Mouse (Mus musculus): ENCODE measurements around the gene Cpeb3. TPM values are rescaled to one million over a fixed set of nuclear protein-coding genes. Genes with fewer than 3 reads are reported as not detected.
A peak's percentile ranks its signal among the peaks of the same experiment; 100 is the strongest.

Gene Cpeb3
- polyA plus RNA-seq, 1 experiment from 2014 or later: 10.4 TPM

GRCm38 (mm10) chr19:37192475-37193058 lies 15.8 kb downstream of the Cpeb3 start:
- Histone ChIP-seq H3K27ac (ENCODE audit: low read depth, low read length) (no peak overlapping the region), H3K27me3 (replicated peaks; ENCODE audit: control insufficient read depth, insufficient read depth, low read length) (no peaks in the 10 kb centered on the region), H3K4me1 (ENCODE audit: control insufficient read depth, insufficient read depth, low read depth, low read length) (no peaks in the 10 kb centered on the region), H3K9ac (ENCODE audit: low read depth, low read length) (no peak overlapping the region), H3K9me3 (ENCODE audit: control insufficient read depth, low read length) (no peaks in the 10 kb centered on the region), H3K4me3 (ENCODE audit: low read length) (no peak overlapping the region), H3K36me3 (ENCODE audit: control insufficient read depth, insufficient read depth, low read length) (no peaks in the 10 kb centered on the region), H3K4me2 (ENCODE audit: low read length) (no peak overlapping the region)
- WGBS: 88% methylated on average over 5 of the region's 5 CpGs
- no peak for ATAC-seq

DNA sequence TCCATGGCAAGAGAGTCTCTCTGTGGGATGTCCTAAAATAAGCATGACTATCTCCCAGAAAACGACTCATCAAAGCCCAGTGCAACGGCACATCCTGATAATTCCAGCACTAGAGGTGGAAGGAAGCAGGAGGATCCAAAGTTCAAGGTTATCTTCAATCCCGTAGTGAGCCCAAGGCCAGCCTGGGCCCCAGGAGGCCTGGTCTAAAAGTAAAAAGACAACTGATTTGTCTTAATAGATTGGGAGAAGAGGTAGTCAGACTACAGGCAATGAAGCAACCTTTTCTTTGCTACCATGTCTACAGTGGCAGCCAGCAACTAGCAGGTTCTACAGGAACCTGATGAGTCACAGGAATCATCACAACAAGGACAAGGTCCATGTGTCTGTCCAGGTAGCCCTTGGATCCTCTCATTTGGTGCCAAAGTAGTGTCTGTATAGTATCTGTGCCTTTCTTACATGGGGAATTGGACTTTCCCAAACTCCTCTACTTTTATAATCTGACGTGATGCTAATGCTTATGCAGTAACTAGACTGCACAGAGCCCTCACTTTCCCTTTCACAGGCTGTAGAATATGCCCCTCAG lies 19.9 kb downstream of the Cpeb3 start:
- Histone ChIP-seq H3K9me3 (ENCODE audit: control insufficient read depth, low read length) (no peaks in the 10 kb centered on the region), H3K27me3 (replicated peaks; ENCODE audit: control insufficient read depth, insufficient read depth, low read length) (no peaks in the 10 kb centered on the region), H3K27ac (ENCODE audit: low read depth, low read length) (no peak overlapping the region), H3K9ac (ENCODE audit: low read depth, low read length) (no peak overlapping the region), H3K4me3 (ENCODE audit: low read length) (no peak overlapping the region), H3K36me3 (ENCODE audit: control insufficient read depth, insufficient read depth, low read length) (no peaks in the 10 kb centered on the region), H3K4me2 (ENCODE audit: low read length) (no peak overlapping the region), H3K4me1 (ENCODE audit: control insufficient read depth, insufficient read depth, low read depth, low read length) (no peaks in the 10 kb centered on the region)
- no peak for ATAC-seq
- 77% methylated on average over 4 of the region's 4 CpGs for WGBS

- 13% methylated on average over 17 of the region's 17 CpGs for WGBS
Measured at GRCm38 (mm10) chr19:37177819-37178708, 30.3 kb downstream of the Cpeb3 start.

DNA sequence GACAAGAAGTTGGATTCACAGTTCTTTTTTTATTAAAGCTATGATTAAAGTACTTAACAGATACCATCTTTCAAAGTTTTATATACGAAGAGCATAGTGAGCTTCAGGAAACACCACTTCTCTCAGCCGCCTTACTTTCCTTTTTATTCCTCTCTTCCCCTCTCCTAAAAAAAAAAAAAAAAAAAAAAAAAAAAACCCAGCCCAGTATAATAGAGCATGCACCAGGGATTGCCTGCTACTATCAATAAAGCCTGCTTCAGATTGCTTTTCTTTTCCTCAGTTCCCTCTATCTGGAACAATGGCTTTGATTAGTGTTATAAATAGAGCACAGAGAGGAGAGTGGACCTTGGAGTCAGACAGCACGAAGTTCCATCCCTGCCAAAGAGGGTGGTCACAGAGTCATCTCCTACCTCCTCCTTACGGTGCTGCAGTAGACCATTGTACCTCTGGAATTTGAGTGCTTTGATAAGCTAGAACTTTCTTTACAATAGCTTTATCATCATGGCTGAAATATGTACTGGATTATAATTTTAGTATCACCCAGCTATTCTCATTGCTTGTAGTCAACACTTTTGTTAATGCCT lies 31.4 kb downstream of the Cpeb3 start:
- H3K36me3 ChIP-seq (ENCODE audit: control insufficient read depth, insufficient read depth, low read length): no peaks in the 10 kb centered on the region
- peak overlapping the region; percentile 29; the same call in 1 of the 2 replicates for H3K9ac ChIP-seq (ENCODE audit: low read depth, low read length)
- H3K27ac ChIP-seq (ENCODE audit: low read depth, low read length): no peak overlapping the region
- peak overlapping the region; percentile 42 for H3K4me3 ChIP-seq (ENCODE audit: low read length)
- WGBS: 35% methylated on average over 4 of the region's 4 CpGs
- peaks cover 9% of the 10 kb centered on the region for H3K4me1 ChIP-seq (ENCODE audit: control insufficient read depth, insufficient read depth, low read depth, low read length)
- no peaks in the 10 kb centered on the region for H3K27me3 ChIP-seq (replicated peaks; ENCODE audit: control insufficient read depth, insufficient read depth, low read length)
- no peak for ATAC-seq
- H3K4me2 ChIP-seq (ENCODE audit: low read length): peak overlapping the region; percentile 64
- H3K9me3 ChIP-seq (ENCODE audit: control insufficient read depth, low read length): no peaks in the 10 kb centered on the region

More at GRCm38 (mm10) chr19:37177819-37178708, 30.3 kb downstream of the Cpeb3 start:
- Histone ChIP-seq H3K4me2 (ENCODE audit: low read length) (peak overlapping the region; percentile 57), H3K27ac (ENCODE audit: low read depth, low read length) (peak overlapping the region; percentile 71), H3K9ac (ENCODE audit: low read depth, low read length) (peak overlapping the region; percentile 49; the same call in 1 of the 2 replicates), H3K4me3 (ENCODE audit: low read length) (peak overlapping the region; percentile 48), H3K27me3 (replicated peaks; ENCODE audit: control insufficient read depth, insufficient read depth, low read length) (no peaks in the 10 kb centered on the region), H3K9me3 (ENCODE audit: control insufficient read depth, low read length) (no peaks in the 10 kb centered on the region), H3K36me3 (ENCODE audit: control insufficient read depth, insufficient read depth, low read length) (no peaks in the 10 kb centered on the region), H3K4me1 (ENCODE audit: control insufficient read depth, insufficient read depth, low read depth, low read length) (peaks cover 5% of the 10 kb centered on the region; the same call in 1 of the 2 replicates)
- peak; percentile 81 for ATAC-seq

GRCm38 (mm10) chr19:37175919-37176318 lies 32.5 kb downstream of the Cpeb3 start:
- 7% methylated on average over 6 of the region's 6 CpGs for WGBS
- no peaks in the 10 kb centered on the region for H3K27me3 ChIP-seq (replicated peaks; ENCODE audit: control insufficient read depth, insufficient read depth, low read length)
- H3K9ac ChIP-seq (ENCODE audit: low read depth, low read length): peak overlapping the region; percentile 77
- H3K9me3 ChIP-seq (ENCODE audit: control insufficient read depth, low read length): no peaks in the 10 kb centered on the region
- peaks cover 14% of the 10 kb centered on the region for H3K4me1 ChIP-seq (ENCODE audit: control insufficient read depth, insufficient read depth, low read depth, low read length)
- peak overlapping the region; percentile 62 for H3K4me3 ChIP-seq (ENCODE audit: low read length)
- H3K36me3 ChIP-seq (ENCODE audit: control insufficient read depth, insufficient read depth, low read length): no peaks in the 10 kb centered on the region
- H3K4me2 ChIP-seq (ENCODE audit: low read length): peak overlapping the region; percentile 96
- no peak for ATAC-seq
- peak overlapping the region; percentile 86 for H3K27ac ChIP-seq (ENCODE audit: low read depth, low read length)

DNA sequence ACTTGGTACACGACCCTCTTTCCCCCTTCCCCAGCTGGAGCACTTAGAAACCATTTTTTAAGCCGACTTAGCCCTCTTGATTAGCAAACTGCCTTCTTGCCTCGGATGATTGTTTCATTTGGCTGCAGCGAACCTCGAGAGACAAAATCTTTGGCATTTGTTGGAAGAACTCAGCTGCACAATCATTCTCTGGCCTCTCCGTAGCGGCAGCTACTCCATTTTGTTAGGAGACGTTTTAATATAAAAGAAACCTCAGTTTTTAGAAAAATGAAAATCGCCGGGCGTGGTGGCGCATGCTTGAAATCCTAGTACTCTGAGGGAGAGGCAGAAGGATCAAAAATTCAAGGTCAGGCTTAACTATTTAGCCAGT lies 33.0 kb downstream of the Cpeb3 start:
- under 1% methylated on average over 12 of the region's 12 CpGs for WGBS
- H3K4me1 ChIP-seq (ENCODE audit: control insufficient read depth, insufficient read depth, low read depth, low read length): peaks cover 14% of the 10 kb centered on the region
- no peaks in the 10 kb centered on the region for H3K9me3 ChIP-seq (ENCODE audit: control insufficient read depth, low read length)
- peak overlapping the region; percentile 62 for H3K4me3 ChIP-seq (ENCODE audit: low read length)
- H3K9ac ChIP-seq (ENCODE audit: low read depth, low read length): peak overlapping the region; percentile 77
- peak overlapping the region; percentile 86 for H3K27ac ChIP-seq (ENCODE audit: low read depth, low read length)
- ATAC-seq: no peak
- H3K27me3 ChIP-seq (replicated peaks; ENCODE audit: control insufficient read depth, insufficient read depth, low read length): no peaks in the 10 kb centered on the region
- H3K4me2 ChIP-seq (ENCODE audit: low read length): peak overlapping the region; percentile 96
- H3K36me3 ChIP-seq (ENCODE audit: control insufficient read depth, insufficient read depth, low read length): no peaks in the 10 kb centered on the region

DNA sequence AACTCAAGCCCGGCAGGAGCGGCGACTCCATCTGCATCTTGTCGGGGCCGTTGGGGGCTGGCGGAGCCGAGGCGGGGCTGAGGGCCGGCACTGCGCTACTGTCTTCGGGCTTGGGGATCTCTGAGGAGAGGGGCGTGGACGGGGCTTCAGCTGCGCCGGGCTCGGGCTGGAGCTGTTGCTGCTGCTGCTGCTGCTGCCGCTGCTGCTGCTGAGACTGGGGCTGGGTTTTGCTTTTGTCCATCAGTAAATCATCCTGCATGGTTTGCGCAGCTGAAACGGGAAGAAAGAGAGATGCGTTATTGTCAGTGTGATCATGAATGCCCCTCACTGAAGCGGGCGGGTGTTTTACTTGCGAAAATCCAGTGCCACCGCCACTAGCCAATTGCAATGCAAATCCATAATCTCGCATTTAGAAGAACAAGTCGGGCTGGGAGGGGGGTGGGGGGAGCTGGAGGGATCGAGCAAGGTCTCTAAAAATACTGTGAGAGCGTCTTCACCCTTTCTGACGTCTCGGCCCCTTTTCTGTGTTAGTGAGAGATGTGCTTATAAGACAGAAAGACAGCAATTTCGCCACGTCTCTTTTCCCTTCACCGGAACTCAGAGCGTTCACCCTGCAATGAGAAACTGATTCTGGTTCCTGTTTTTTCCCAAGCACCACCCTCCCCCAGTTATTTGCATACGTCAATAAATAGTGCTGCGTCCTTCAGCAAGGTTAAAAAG lies 33.5 kb downstream of the Cpeb3 start:
- peak overlapping the region; percentile 77 for H3K9ac ChIP-seq (ENCODE audit: low read depth, low read length)
- peak overlapping the region; percentile 86 for H3K27ac ChIP-seq (ENCODE audit: low read depth, low read length)
- peaks cover 14% of the 10 kb centered on the region for H3K4me1 ChIP-seq (ENCODE audit: control insufficient read depth, insufficient read depth, low read depth, low read length)
- H3K27me3 ChIP-seq (replicated peaks; ENCODE audit: control insufficient read depth, insufficient read depth, low read length): no peaks in the 10 kb centered on the region
- peak; percentile 63 for ATAC-seq
- no peaks in the 10 kb centered on the region for H3K9me3 ChIP-seq (ENCODE audit: control insufficient read depth, low read length)
- H3K4me3 ChIP-seq (ENCODE audit: low read length): peak overlapping the region; percentile 62
- H3K4me2 ChIP-seq (ENCODE audit: low read length): peak overlapping the region; percentile 96
- WGBS: under 1% methylated on average over 36 of the region's 36 CpGs
- H3K36me3 ChIP-seq (ENCODE audit: control insufficient read depth, insufficient read depth, low read length): no peaks in the 10 kb centered on the region

- Histone ChIP-seq H3K4me1 (ENCODE audit: control insufficient read depth, insufficient read depth, low read depth, low read length) (peaks cover 14% of the 10 kb centered on the region), H3K4me2 (ENCODE audit: low read length) (peak overlapping the region; percentile 96), H3K9ac (ENCODE audit: low read depth, low read length) (peak overlapping the region; percentile 77), H3K27ac (ENCODE audit: low read depth, low read length) (peak overlapping the region; percentile 86), H3K4me3 (ENCODE audit: low read length) (peak overlapping the region; percentile 62), H3K27me3 (replicated peaks; ENCODE audit: control insufficient read depth, insufficient read depth, low read length) (no peaks in the 10 kb centered on the region), H3K9me3 (ENCODE audit: control insufficient read depth, low read length) (no peaks in the 10 kb centered on the region), H3K36me3 (ENCODE audit: control insufficient read depth, insufficient read depth, low read length) (no peaks in the 10 kb centered on the region)
- WGBS: 0% methylated on average over 49 of the region's 70 CpGs
- ATAC-seq: peak; percentile 49
Measured at GRCm38 (mm10) chr19:37174116-37174715, 34.2 kb downstream of the Cpeb3 start.

Data from hindbrain, embryonic 16.5 days (tissue).